Mouse (Mus musculus) hindbrain, postnatal 0 days (tissue): Measurements from ENCODE around the gene Phex. TPM values are rescaled to one million over a fixed set of nuclear protein-coding genes. Genes with fewer than 3 reads are reported as not detected.

ENCODE experiments used
- ATAC-seq: fragments of 200-750 bp; cut with Nextera tagmentation; 2 replicates; pipeline ENCODE4 v1.8.0; 2017; ENCODE audit warnings: mild to moderate bottlenecking, moderate TSS enrichment, moderate library complexity
- DNase-seq: peaks from one replicate; pipeline ENCODE4 v3.0.0-alpha.2; 2015; ENCODE audit warnings: low spot score
- H3K27ac ChIP-seq: fragments of 300-500 bp; sonication (generic); 2 replicates; pipeline ENCODE4 v1.5.1; 2014; ENCODE audit warnings: mild to moderate bottlenecking
- H3K27me3 ChIP-seq: fragments of 300-500 bp; sonication (generic); 2 replicates; pipeline ENCODE4 v1.6.1; 2014; ENCODE audit warnings: low read length, mixed read lengths; ENCODE audit not compliant: insufficient read depth
- H3K36me3 ChIP-seq: fragments of 300-500 bp; sonication (generic); 2 replicates; pipeline ENCODE4 v1.6.1; 2014; ENCODE audit warnings: low read length, mixed read lengths; ENCODE audit not compliant: insufficient read depth
- H3K4me1 ChIP-seq: fragments of 300-500 bp; sonication (generic); 2 replicates; pipeline ENCODE4 v1.6.1; 2014; ENCODE audit warnings: antibody characterized with exemption, low read length, mixed read lengths; ENCODE audit not compliant: insufficient read depth
- H3K4me2 ChIP-seq: fragments of 300-500 bp; sonication (generic); 2 replicates; pipeline ENCODE4 v1.6.1; 2014; ENCODE audit warnings: low read depth, mild to moderate bottlenecking, low read length, moderate library complexity, mixed read lengths
- H3K4me3 ChIP-seq: fragments of 300-500 bp; sonication (generic); 2 replicates; pipeline ENCODE4 v1.5.1; 2014; ENCODE audit warnings: low read length
- H3K9ac ChIP-seq: fragments of 300-500 bp; sonication (generic); replicated peaks from 2 replicates; pipeline ENCODE4 v1.6.1; 2014; ENCODE audit warnings: mild to moderate bottlenecking, low read length, moderate library complexity, mixed read lengths
- H3K9me3 ChIP-seq: fragments of 300-500 bp; sonication (generic); 2 replicates; pipeline ENCODE4 v1.6.1; 2016; ENCODE audit warnings: low read length, mixed read lengths
- CTCF ChIP-seq: IDR thresholded peaks from 2 replicates; pipeline ENCODE4 v1.5.1; 2016; ENCODE audit warnings: antibody characterized with exemption, control low read depth, low read depth
- WGBS: fragments of 180-500 bp; shearing (Covaris S2); extraction: QIAGEN DNeasy Blood & Tissue Kit; methylation state at CpG from one replicate; pipeline ENCODE4 v1.1.7; 2014; 5-methylcytosine and 5-hydroxymethylcytosine counted together
- polyA plus RNA-seq: library from polyadenylated mRNA; unstranded; fragments of >200 nt; fragmentation: Nextera tagmentation; extraction: Ambion mirVana; gene quantifications from 2 replicates; pipeline ENCODE4 v1.2.1, GENCODE M21; 2015
- total RNA-seq: library from RNA; depleted of rRNA; stranded (reverse); fragments of >200 nt; gene quantifications from 2 replicates; pipeline ENCODE4 v1.2.3, GENCODE M21; 2014

The Phex gene
- total and polyA plus RNA-seq, 2 experiments from 2014 or later: 0.28 to 0.99 TPM

DNA sequence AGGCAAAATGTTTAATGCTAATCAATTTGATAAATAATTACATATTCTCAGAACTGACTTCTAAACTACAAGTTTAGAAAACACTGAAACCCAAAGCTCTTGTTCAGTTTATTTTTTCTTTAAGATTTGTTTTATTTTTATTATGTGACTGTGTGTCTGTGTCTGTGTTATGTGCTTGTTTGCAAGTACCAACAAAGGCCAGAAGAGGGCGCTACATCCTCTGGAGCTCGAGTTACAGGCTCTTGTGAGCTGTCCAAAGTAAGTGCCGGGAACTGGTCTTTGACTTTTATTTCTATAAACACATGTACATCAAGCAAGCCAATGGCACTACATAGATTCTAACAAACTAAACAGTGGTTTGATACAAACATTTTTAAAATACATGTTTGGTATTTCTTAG, 41.2 kb downstream of the Phex start:
- WGBS: 69% methylated on average over 3 of the region's 3 CpGs
- ATAC-seq: no peak

DNA sequence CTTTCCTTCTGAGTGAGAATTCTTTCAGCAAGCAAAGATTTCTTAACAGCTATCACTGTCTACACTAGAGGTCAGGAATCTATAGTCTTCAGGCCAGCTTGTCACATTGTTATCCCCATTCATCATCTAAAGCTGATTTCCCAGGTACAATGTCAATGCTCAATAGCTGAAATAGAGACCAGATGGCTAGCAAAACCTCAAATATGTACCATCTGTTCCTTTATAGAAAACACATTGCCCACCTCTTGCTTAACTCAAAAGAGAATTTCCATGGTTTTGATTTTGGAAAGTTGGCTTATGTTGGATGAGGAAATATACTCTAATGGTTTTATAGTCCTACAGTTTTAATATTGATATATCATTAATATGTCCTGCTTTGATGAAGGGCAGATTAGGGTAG, 45.9 kb downstream of the Phex start:
- no peak overlapping the region for H3K4me3 ChIP-seq
- no peak for ATAC-seq

More for the DNA sequence above, 41.2 kb downstream of the Phex start:
- TF ChIP-seq CTCF: no peak
- no peak overlapping the region for H3K9ac ChIP-seq
- H3K27ac ChIP-seq: no peak overlapping the region
- H3K4me1 ChIP-seq: no peaks in the 10 kb centered on the region
- no peak overlapping the region for H3K4me3 ChIP-seq
- H3K36me3 ChIP-seq: no peaks in the 10 kb centered on the region
- no peaks in the 10 kb centered on the region for H3K9me3 ChIP-seq
- H3K27me3 ChIP-seq: no peaks in the 10 kb centered on the region
- no peak for DNase-seq
- H3K4me2 ChIP-seq: no peak overlapping the region

DNA sequence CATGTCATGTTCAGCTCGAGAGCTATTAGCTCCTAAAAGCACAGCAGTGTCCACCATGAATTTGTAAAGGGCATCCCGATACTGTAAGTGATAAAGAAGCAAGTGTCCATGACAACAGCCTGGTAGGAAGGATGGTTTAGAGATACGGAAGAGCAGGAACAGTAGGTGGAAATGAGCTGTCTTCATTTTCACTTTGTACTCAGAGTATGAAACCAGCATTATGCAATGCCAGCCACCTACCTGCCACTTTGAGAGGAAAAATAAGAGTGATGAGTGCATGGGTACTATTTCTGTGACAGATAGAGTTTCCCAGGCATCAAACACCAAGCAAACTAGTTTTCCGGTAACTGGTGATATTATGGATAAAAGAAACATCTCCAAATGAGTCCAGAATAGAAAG, 59.6 kb downstream of the Phex start:
- H3K4me1 ChIP-seq: no peaks in the 10 kb centered on the region
- 76% methylated on average over 4 of the region's 4 CpGs for WGBS
- ATAC-seq: no peak
- no peak overlapping the region for H3K27ac ChIP-seq
- no peak overlapping the region for H3K4me2 ChIP-seq
- H3K27me3 ChIP-seq: no peaks in the 10 kb centered on the region
- no peak overlapping the region for H3K4me3 ChIP-seq
- DNase-seq: no peak
- H3K36me3 ChIP-seq: no peaks in the 10 kb centered on the region
- TF ChIP-seq CTCF: no peak
- H3K9me3 ChIP-seq: no peaks in the 10 kb centered on the region
- H3K9ac ChIP-seq: no peak overlapping the region

More for the DNA sequence above, 45.9 kb downstream of the Phex start:
- H3K27me3 ChIP-seq: no peaks in the 10 kb centered on the region
- H3K36me3 ChIP-seq: no peaks in the 10 kb centered on the region
- H3K4me2 ChIP-seq: no peak overlapping the region
- no peaks in the 10 kb centered on the region for H3K9me3 ChIP-seq
- no peak overlapping the region for H3K27ac ChIP-seq
- H3K9ac ChIP-seq: no peak overlapping the region
- no peak for DNase-seq
- TF ChIP-seq CTCF: no peak
- no peaks in the 10 kb centered on the region for H3K4me1 ChIP-seq

DNA sequence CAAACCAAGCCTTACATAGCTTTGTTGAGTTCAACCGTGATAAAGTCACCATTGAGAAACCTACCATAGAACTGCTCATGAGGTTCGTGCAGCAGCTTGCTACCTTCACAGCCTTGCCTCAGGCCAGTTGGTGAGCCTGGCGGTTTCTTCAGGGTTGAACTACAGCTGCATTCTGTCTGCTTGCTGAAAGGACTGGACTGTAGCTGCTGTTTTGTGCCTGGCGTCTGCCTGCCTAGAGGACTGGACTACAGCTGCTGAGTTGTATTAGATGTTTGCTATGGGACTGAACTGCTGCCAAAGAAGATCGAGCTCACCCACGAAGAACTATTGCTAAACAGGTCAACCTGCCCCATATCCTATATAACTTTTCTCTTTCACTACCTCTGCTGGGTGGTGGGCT, 68.9 kb downstream of the Phex start:
- Histone ChIP-seq H3K4me3 (no peak overlapping the region), H3K4me1 (no peaks in the 10 kb centered on the region), H3K9me3 (no peaks in the 10 kb centered on the region), H3K27me3 (no peaks in the 10 kb centered on the region), H3K36me3 (no peaks in the 10 kb centered on the region), H3K27ac (no peak overlapping the region), H3K4me2 (no peak overlapping the region), H3K9ac (no peak overlapping the region)
- DNase-seq (no peak), ATAC-seq (no peak)
- WGBS: 89% methylated on average over 6 of the region's 6 CpGs
- no peak for TF ChIP-seq CTCF

DNA sequence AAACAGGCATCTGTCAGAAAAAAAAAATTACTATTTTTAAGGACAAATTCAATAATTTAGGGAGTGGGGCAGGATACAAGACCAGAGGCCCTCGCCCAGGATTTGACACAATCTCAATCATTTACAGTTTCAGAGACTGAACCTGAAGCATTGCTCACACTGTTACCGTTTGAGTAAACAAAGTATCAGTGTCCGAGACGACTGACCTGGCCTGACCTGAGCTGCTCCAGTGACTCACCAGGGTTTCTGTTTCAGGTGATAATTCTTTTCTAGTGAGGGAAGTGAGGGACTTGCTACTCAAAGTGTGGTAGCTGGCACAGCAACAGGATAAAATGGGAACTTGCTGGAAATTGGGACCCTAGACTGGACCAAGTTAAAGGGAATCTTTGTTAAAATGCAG, 80.4 kb downstream of the Phex start:
- TF ChIP-seq CTCF: no peak
- Histone ChIP-seq H3K4me3 (no peak overlapping the region), H3K9me3 (no peaks in the 10 kb centered on the region), H3K4me1 (no peaks in the 10 kb centered on the region), H3K36me3 (no peaks in the 10 kb centered on the region), H3K4me2 (no peak overlapping the region), H3K27ac (no peak overlapping the region), H3K9ac (no peak overlapping the region), H3K27me3 (no peaks in the 10 kb centered on the region)
- DNase-seq (no peak), ATAC-seq (no peak)
- 67% methylated on average over 4 of the region's 4 CpGs for WGBS

DNA sequence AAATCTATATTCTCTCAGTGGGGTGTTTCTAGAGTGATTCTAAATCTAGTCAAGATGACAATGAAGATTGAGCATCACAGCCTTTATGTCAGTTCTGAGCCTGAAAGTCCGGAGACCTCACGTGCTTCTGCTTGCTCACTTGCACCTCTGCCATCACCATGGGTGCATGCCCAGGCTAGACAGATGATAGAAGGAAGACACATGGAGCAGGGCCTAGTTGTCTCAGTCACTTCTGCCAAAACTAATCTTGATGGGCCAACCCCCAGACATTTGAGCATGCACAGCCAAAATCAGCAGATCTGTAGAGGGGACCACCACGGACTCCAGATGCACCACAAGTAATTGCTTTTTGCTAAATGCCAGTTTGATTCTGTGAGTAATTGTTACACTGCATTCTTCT, 85.3 kb downstream of the Phex start:
- no peaks in the 10 kb centered on the region for H3K9me3 ChIP-seq
- H3K9ac ChIP-seq: no peak overlapping the region
- H3K4me1 ChIP-seq: no peaks in the 10 kb centered on the region
- DNase-seq (peak; percentile 8), ATAC-seq (0 out of 2 replicates have a peak, but pooled peaks have one; percentile 32)
- H3K27me3 ChIP-seq: no peaks in the 10 kb centered on the region
- no peak overlapping the region for H3K4me2 ChIP-seq
- H3K36me3 ChIP-seq: no peaks in the 10 kb centered on the region
- TF ChIP-seq CTCF: no peak
- WGBS: 82% methylated on average over 3 of the region's 3 CpGs
- no peak overlapping the region for H3K27ac ChIP-seq
- H3K4me3 ChIP-seq: no peak overlapping the region

DNA sequence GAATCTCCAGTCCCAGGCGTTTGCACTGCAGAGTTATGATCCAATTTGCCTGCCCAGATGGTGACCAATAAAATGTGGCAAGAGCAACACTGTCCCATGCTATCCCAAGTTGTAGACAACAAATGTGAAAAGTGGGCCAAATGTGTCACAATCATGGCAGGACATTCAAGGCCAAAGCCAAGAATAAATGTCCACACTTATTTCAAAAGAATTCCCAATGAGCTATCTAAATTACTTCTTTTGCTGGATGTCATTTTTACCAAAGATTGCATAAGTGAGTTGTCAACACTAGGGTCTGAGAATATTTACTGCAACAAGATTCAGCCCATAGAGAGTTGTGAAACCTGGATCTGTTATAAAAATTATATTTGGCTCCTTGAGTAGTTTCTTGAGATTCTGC, 86.7 kb downstream of the Phex start:
- Histone ChIP-seq H3K9ac (no peak overlapping the region), H3K4me3 (no peak overlapping the region), H3K4me2 (no peak overlapping the region), H3K27me3 (no peaks in the 10 kb centered on the region), H3K36me3 (no peaks in the 10 kb centered on the region), H3K4me1 (no peaks in the 10 kb centered on the region), H3K27ac (no peak overlapping the region), H3K9me3 (no peaks in the 10 kb centered on the region)
- WGBS: 56% methylated on average over 1 of the region's 1 CpGs
- DNase-seq (no peak), ATAC-seq (no peak)
- no peak for TF ChIP-seq CTCF

DNA sequence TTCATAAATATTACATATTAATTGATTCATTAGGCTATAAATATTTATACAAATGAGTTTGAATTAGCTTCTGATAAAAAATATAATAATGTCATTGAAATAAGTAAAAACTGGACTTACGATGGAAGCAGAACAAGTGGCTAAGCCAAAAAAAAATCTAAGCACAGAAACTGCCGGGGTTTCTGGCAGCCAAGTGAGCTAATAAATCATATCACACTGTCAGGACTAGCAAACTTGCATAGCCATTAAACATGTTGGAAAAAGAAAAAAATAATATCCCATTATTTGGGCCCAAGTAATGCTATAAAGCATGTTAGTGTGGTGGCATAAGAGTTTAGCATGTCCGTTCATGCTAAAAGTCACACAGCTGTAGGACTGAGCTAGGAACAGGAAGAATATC, 87.4 kb downstream of the Phex start:
- no peak for ATAC-seq
- no peaks in the 10 kb centered on the region for H3K27me3 ChIP-seq
- no peaks in the 10 kb centered on the region for H3K9me3 ChIP-seq
- no peaks in the 10 kb centered on the region for H3K4me1 ChIP-seq
- WGBS: 86% methylated on average over 3 of the region's 3 CpGs
- no peaks in the 10 kb centered on the region for H3K36me3 ChIP-seq
- H3K27ac ChIP-seq: no peak overlapping the region
- no peak overlapping the region for H3K9ac ChIP-seq
- H3K4me3 ChIP-seq: no peak overlapping the region
- no peak for DNase-seq
- H3K4me2 ChIP-seq: no peak overlapping the region
- TF ChIP-seq CTCF: no peak
